Mouse (Mus musculus): ENCODE measurements around the gene Srms.

DNA sequence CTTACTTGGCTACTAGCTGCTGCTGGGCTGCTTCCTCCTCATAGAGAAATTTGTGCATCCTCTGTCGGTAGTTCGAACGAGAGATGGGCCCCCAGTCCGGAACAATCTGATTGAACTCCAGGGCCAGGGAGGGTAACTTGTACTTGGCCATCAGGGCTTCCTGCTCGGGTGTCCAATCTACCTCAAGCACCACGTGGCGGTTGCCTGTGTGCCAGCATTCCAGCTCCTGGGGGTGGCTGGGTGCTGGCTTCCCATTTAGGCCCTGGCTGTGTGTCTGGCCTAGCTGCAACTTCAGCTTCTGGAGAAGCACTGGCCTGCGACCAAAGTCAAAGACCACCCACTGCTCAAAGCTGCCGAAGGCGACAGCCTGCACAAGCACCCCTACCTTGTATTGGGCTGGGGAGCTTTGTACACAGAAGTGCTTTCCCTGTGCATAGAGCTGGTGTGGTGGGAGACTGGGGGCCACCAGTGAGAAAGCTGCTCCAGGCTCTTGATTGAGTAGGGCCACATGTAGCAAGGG, 25.2 kb upstream of the Srms start:
- no peak for TF ChIP-seq CTCF (conservative IDR thresholded peaks at IDR 0.05; ENCODE audit: insufficient read depth, insufficient read length, low read depth, low read length)
- no peak for TF ChIP-seq POLR2A (IDR thresholded peaks at IDR 0.05; ENCODE audit: low read depth, low read length)
